Mouse (Mus musculus): ENCODE measurements around the gene Rere.
A peak's percentile ranks its signal among the peaks of the same experiment; 100 is the strongest.
"Not testable (repeated sequence)": the region's sequence is repeated elsewhere in the genome, so short reads cannot be mapped to it uniquely, and the experiment has no call there.

Rere gene

GRCm38 (mm10) chr4:150518826-150519225, 237.4 kb downstream of the Rere start:
- no peak for DNase-seq

- DNase-seq = no peak
These were observed 238.6 kb downstream of the Rere start for GRCm38 (mm10) chr4:150520069-150520468.

GRCm38 (mm10) chr4:150522425-150522824, 241.0 kb downstream of the Rere start:
- DNase-seq = no peak

GRCm38 (mm10) chr4:150523351-150523750, 241.9 kb downstream of the Rere start:
- no peak for DNase-seq

GRCm38 (mm10) chr4:150526269-150526668, 244.8 kb downstream of the Rere start:
- no peak for DNase-seq

GRCm38 (mm10) chr4:150528426-150528825, 247.0 kb downstream of the Rere start:
- DNase-seq = no peak

GRCm38 (mm10) chr4:150528846-150529245, 247.4 kb downstream of the Rere start:
- DNase-seq = peak; percentile 32

- DNase-seq = no peak
These were observed 250.4 kb downstream of the Rere start for GRCm38 (mm10) chr4:150531869-150532268.

GRCm38 (mm10) chr4:150536821-150537510, 255.5 kb downstream of the Rere start:
- DNase-seq = no peak

- DNase-seq = no peak
These were observed 258.4 kb downstream of the Rere start for GRCm38 (mm10) chr4:150539846-150540245.

GRCm38 (mm10) chr4:150540392-150541094, 259.1 kb downstream of the Rere start:
- DNase-seq = no peak

GRCm38 (mm10) chr4:150544231-150544630, 262.8 kb downstream of the Rere start:
- DNase-seq = peak; percentile 49

- DNase-seq = peak; percentile 44
These were observed 263.3 kb downstream of the Rere start for GRCm38 (mm10) chr4:150544652-150545258.

- DNase-seq = no peak
These were observed 264.3 kb downstream of the Rere start for GRCm38 (mm10) chr4:150545775-150546174.

- DNase-seq = not testable (repeated sequence)
These were observed 264.9 kb downstream of the Rere start for GRCm38 (mm10) chr4:150546296-150546695.

GRCm38 (mm10) chr4:150549393-150549792, 267.9 kb downstream of the Rere start:
- DNase-seq = peak; percentile 31

GRCm38 (mm10) chr4:150549989-150550716, 268.7 kb downstream of the Rere start:
- DNase-seq = no peak

- no peak for DNase-seq
These were observed 269.9 kb downstream of the Rere start for GRCm38 (mm10) chr4:150551390-150551789.

GRCm38 (mm10) chr4:150552751-150553600, 271.5 kb downstream of the Rere start:
- DNase-seq = no peak

GRCm38 (mm10) chr4:150555783-150556182, 274.3 kb downstream of the Rere start:
- no peak for DNase-seq

GRCm38 (mm10) chr4:150556382-150557221, 275.2 kb downstream of the Rere start:
- DNase-seq = peak; percentile 87

All from kidney, postnatal 14 days (tissue).